Mouse (Mus musculus) cortical plate, adult 2 months (tissue): Measurements from ENCODE around the gene Glo1. TPM values are rescaled to one million over a fixed set of nuclear protein-coding genes. Genes with fewer than 3 reads are reported as not detected.

Experiments
- H3K27ac ChIP-seq: fragments of 200-500 bp; 2 replicates; pipeline ENCODE4 v1.5.1; 2012; ENCODE audit warnings: low read length, control low read depth, inconsistent platforms; ENCODE audit not compliant: insufficient read depth
- H3K4me1 ChIP-seq: fragments of 200-500 bp; 2 replicates; pipeline ENCODE4 v1.6.1; 2011; ENCODE audit warnings: low read length; ENCODE audit not compliant: control insufficient read depth, insufficient read depth
- H3K4me3 ChIP-seq: fragments of 200-500 bp; 2 replicates; pipeline ENCODE4 v1.5.1; 2011; ENCODE audit warnings: mild to moderate bottlenecking, low read length, control low read depth; ENCODE audit not compliant: insufficient read depth
- CTCF ChIP-seq: fragments of 200-500 bp; IDR thresholded peaks from 2 replicates; pipeline ENCODE4 v1.5.1; 2011; ENCODE audit warnings: mild to moderate bottlenecking, control low read depth, low read length; ENCODE audit not compliant: insufficient read depth; ENCODE audit errors: extremely low read depth
- POLR2A ChIP-seq: fragments of 200-500 bp; IDR thresholded peaks from 2 replicates; pipeline ENCODE4 v1.6.1; 2011; ENCODE audit warnings: mild to moderate bottlenecking, low read length, control low read depth; ENCODE audit not compliant: insufficient read depth; ENCODE audit errors: extremely low read depth
- polyA plus RNA-seq: library from polyadenylated mRNA; depleted of rRNA; stranded (reverse); fragments of >200 nt; gene quantifications from 2 replicates; pipeline ENCODE4 v1.2.3, GENCODE M21; 2012

Gene Glo1
- polyA plus RNA-seq, 1 experiment, result 115 TPM

- H3K27ac ChIP-seq, result no peak overlapping the region
- no peak overlapping the region for H3K4me3 ChIP-seq
- peaks cover 9% of the 10 kb centered on the region for H3K4me1 ChIP-seq
- TF ChIP-seq CTCF (no peak), POLR2A (no peak)
Observed at GRCm38 (mm10) chr17:30606634-30607081, 20.0 kb downstream of the Glo1 start.

DNA sequence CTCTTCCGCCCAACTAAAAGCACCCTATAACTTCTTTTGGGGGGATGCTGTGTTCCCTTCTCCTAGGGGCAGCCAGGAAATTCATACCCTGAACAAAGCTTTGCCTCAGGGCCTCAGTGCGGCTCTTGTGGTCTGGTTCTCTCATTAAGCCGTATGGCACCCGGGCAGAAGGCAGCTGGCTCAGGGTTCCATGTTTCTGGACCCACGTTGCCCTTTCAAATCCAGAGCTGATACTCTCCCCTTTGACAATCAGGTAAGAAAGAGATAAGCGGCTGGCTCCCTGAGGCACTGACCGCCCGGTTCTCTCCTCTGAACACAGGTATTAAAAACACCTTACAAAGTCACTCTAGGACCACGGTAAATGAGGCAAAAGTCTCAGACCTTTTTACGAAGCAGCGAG lies 20.5 kb downstream of the Glo1 start:
- Histone ChIP-seq H3K4me1 (peaks cover 5% of the 10 kb centered on the region), H3K4me3 (no peak overlapping the region), H3K27ac (no peak overlapping the region)
- TF ChIP-seq POLR2A (no peak), CTCF (no peak)

DNA sequence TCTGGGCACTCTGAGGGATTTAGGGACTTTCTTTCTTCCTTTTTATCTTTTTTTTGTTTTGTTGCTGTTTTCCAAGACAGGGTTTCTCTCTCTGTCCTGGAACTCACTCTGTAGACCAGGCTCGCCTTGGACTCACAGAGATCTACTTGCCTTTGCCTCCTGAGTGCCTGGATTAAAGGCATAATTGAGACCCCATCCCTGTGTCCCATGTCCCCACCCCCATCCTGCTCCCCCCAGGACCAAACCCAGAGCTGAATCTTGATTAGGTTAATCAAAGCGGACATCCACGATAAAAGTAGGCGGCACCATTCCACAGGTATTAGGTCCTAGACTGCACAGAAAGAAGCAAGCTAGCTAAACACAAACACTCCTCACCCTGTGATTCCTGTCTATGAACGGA lies 21.7 kb downstream of the Glo1 start:
- TF ChIP-seq CTCF (no peak), POLR2A (no peak)
- H3K27ac ChIP-seq, result no peak overlapping the region
- peaks cover 5% of the 10 kb centered on the region for H3K4me1 ChIP-seq
- H3K4me3 ChIP-seq, result no peak overlapping the region

DNA sequence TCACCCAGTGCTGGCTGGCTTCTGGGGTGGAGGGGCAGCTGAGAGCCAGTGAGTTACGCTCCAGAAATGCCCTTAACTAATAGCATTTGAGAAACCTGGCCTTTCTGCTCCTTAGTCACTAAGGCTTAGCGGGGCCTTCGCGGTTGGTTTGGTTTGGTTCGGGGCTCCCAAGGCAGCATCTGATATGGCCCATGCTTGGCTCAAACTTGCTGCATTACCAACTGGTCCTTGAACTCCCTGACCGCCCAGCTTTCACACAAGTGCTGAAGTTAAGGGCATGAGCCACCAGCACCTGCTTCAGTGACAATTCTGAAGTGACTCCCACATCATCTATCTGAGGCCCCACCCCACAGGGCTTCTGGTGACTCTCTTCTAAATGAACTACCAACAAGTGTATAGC lies 22.4 kb downstream of the Glo1 start:
- TF ChIP-seq CTCF, result no peak
- no peak for TF ChIP-seq POLR2A

GRCm38 (mm10) chr17:30602175-30602574 lies 24.5 kb downstream of the Glo1 start:
- Histone ChIP-seq H3K27ac (no peak overlapping the region), H3K4me1 (no peaks in the 10 kb centered on the region), H3K4me3 (no peak overlapping the region)
- TF ChIP-seq CTCF, result no peak
- TF ChIP-seq POLR2A, result no peak

More for the DNA sequence above, 22.4 kb downstream of the Glo1 start:
- Histone ChIP-seq H3K4me1 (peaks cover 4% of the 10 kb centered on the region), H3K4me3 (no peak overlapping the region), H3K27ac (no peak overlapping the region)

- Histone ChIP-seq H3K4me3 (no peak overlapping the region), H3K4me1 (no peaks in the 10 kb centered on the region), H3K27ac (no peak overlapping the region)
- no peak for TF ChIP-seq POLR2A
- no peak for TF ChIP-seq CTCF
Observed at GRCm38 (mm10) chr17:30598300-30598699, 28.4 kb downstream of the Glo1 start.

GRCm38 (mm10) chr17:30597786-30598185 lies 28.9 kb downstream of the Glo1 start:
- Histone ChIP-seq H3K4me1 (no peaks in the 10 kb centered on the region), H3K27ac (no peak overlapping the region), H3K4me3 (no peak overlapping the region)
- no peak for TF ChIP-seq CTCF
- TF ChIP-seq POLR2A, result no peak

GRCm38 (mm10) chr17:30594846-30595245 lies 31.8 kb downstream of the Glo1 start:
- Histone ChIP-seq H3K4me1 (no peaks in the 10 kb centered on the region), H3K27ac (no peak overlapping the region), H3K4me3 (no peak overlapping the region)
- no peak for TF ChIP-seq CTCF
- TF ChIP-seq POLR2A, result no peak

DNA sequence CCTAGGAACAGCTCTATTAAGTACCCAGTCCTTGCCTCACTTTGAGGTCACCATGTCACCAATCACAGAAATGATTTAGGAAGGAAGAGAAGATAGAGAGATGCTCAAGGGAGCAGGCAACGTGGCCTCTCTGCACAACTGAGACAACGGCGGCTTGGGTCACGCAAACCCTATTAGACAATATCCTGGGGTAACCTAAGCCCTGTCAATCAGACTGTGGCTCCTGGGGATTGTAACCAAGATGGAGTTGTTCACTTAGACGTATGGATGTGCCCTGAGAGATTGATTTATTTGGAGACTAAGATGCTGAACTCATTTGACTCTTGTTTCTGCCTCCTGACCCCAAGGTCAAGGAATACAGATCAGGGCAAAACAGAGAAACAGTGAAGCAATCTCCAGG lies 32.3 kb downstream of the Glo1 start:
- Histone ChIP-seq H3K4me1 (no peaks in the 10 kb centered on the region), H3K27ac (no peak overlapping the region), H3K4me3 (no peak overlapping the region)
- no peak for TF ChIP-seq POLR2A
- no peak for TF ChIP-seq CTCF

- Histone ChIP-seq H3K27ac (no peak overlapping the region), H3K4me3 (no peak overlapping the region), H3K4me1 (no peaks in the 10 kb centered on the region)
- peak; percentile 49 for TF ChIP-seq CTCF
- no peak for TF ChIP-seq POLR2A
Observed at GRCm38 (mm10) chr17:30590417-30591198, 36.1 kb downstream of the Glo1 start.
